Mouse (Mus musculus): ENCODE data around the gene Gm21954.

DNA sequence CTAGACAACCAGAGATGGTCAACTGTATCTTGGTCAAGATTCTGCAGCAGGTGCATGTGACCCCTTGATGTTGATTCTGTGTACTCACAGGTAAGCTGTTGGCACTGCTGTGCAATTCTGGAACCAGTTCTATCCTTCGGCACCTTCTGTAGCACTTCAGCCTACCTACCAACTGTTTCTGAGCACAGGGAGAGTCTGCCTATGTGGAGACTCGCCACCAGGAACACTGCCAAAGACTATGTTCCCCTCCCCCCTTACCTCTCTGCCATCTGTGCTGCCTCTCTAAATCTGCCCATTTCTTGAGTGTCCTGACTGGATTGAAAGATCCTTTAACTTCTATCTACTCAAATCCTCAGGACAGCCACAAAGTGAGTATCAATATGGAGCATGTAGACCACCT is 28.3 kb downstream of the Gm21954 start:
- TF ChIP-seq CTCF (IDR thresholded peaks at IDR 0.05; ENCODE audit: low read depth, low read length) (no peak), POLR2A (IDR thresholded peaks at IDR 0.05; ENCODE audit: extremely low read depth, insufficient read depth, low read length) (no peak)
